ENCODE assay signal across 8 mouse cellular contexts in genomic region chr2:170837824-170838557, GRCm38 (mm10).
DNase-seq lines count a peak whose midpoint lies in the region; ATAC-seq and TF ChIP-seq lines count a peak whose summit lies in the region.

No protein-coding gene starts in this region.

- intact Hi-C loops in left cerebral cortex, adult 2 months (cut with DNase I): no loop called here

- H3K36me3 ChIP-seq in hindbrain, embryonic 15.5 days: no peaks in the 10 kb centered on the region
- no peaks in the 10 kb centered on the region for H3K36me3 ChIP-seq in lung, postnatal 0 days (ENCODE audit: insufficient read depth, low read length)
- no peaks in the 10 kb centered on the region for H3K36me3 ChIP-seq in stomach, embryonic 16.5 days (ENCODE audit: control insufficient read depth, insufficient read depth, low read length)

- H3K9me3 ChIP-seq in hindbrain, embryonic 15.5 days: no peaks in the 10 kb centered on the region
- no peaks in the 10 kb centered on the region for H3K9me3 ChIP-seq in lung, postnatal 0 days (ENCODE audit: low read length)
- H3K9me3 ChIP-seq in stomach, embryonic 16.5 days (replicated peaks; ENCODE audit: control insufficient read depth, low read length): no peaks in the 10 kb centered on the region

- H3K4me2 ChIP-seq in hindbrain, embryonic 15.5 days: no peak overlapping the region
- no peak overlapping the region for H3K4me2 ChIP-seq in lung, postnatal 0 days (replicated peaks; ENCODE audit: low read depth, low read length)
- no peak overlapping the region for H3K4me2 ChIP-seq in stomach, embryonic 16.5 days (ENCODE audit: low read depth, low read length)

- TF ChIP-seq EP300 in lung, postnatal 0 days (IDR thresholded peaks at IDR 0.05): no peak

- TF ChIP-seq CTCF in lung, postnatal 0 days (IDR thresholded peaks at IDR 0.05): no peak
- TF ChIP-seq CTCF in left cerebral cortex, adult 2 months (IDR thresholded peaks at IDR 0.05): no peak

- H3K4me1 ChIP-seq in hindbrain, embryonic 15.5 days (replicated peaks): peaks cover 25% of the 10 kb centered on the region
- H3K4me1 ChIP-seq in lung, postnatal 0 days (ENCODE audit: insufficient read depth, low read depth, low read length): no peaks in the 10 kb centered on the region
- 0 out of 2 replicates have a peak, but pooled peaks cover 3% of the 10 kb centered on the region for H3K4me1 ChIP-seq in stomach, embryonic 16.5 days (ENCODE audit: control insufficient read depth, insufficient read depth, low read length)

- H3K4me3 ChIP-seq in hindbrain, embryonic 15.5 days: no peak overlapping the region
- no peak overlapping the region for H3K4me3 ChIP-seq in lung, postnatal 0 days (ENCODE audit: low read depth, low read length)
- no peak overlapping the region for H3K4me3 ChIP-seq in stomach, embryonic 16.5 days (replicated peaks; ENCODE audit: low read length)
- H3K4me3 ChIP-seq in left cerebral cortex, adult 2 months: no peak overlapping the region

- peak overlapping the region; percentile 61 for H3K27ac ChIP-seq in hindbrain, embryonic 15.5 days (replicated peaks)
- H3K27ac ChIP-seq in lung, postnatal 0 days (ENCODE audit: low read length): no peak overlapping the region
- H3K27ac ChIP-seq in stomach, embryonic 16.5 days (ENCODE audit: low read length): no peak overlapping the region
- no peak overlapping the region for H3K27ac ChIP-seq in left cerebral cortex, adult 2 months

- WGBS in hindbrain, embryonic 15.5 days: 15% methylated on average over 12 of the region's 12 CpGs
- WGBS in lung, postnatal 0 days: 30% methylated on average over 12 of the region's 12 CpGs
- 34% methylated on average over 12 of the region's 12 CpGs for WGBS in stomach, embryonic 16.5 days

- peak; percentile 84 for ATAC-seq in hindbrain, embryonic 15.5 days (ENCODE audit: low FRiP score, low read depth)
- ATAC-seq in lung, postnatal 0 days: peak; percentile 73
- ATAC-seq in stomach, embryonic 16.5 days (ENCODE audit: insufficient read depth, low FRiP score): peak; percentile 47; the same call in 1 of the 2 replicates
- no peak for ATAC-seq in inflammation-experienced regulatory T-cells, adult 6 months

- H3K27me3 ChIP-seq in hindbrain, embryonic 15.5 days: no peaks in the 10 kb centered on the region
- H3K27me3 ChIP-seq in lung, postnatal 0 days (replicated peaks; ENCODE audit: insufficient read depth, low read length): no peaks in the 10 kb centered on the region
- H3K27me3 ChIP-seq in stomach, embryonic 16.5 days (ENCODE audit: control insufficient read depth, insufficient read depth, low read length): no peaks in the 10 kb centered on the region

- H3K9ac ChIP-seq in hindbrain, embryonic 15.5 days: no peak overlapping the region
- H3K9ac ChIP-seq in lung, postnatal 0 days (replicated peaks; ENCODE audit: low read depth): no peak overlapping the region
- no peak overlapping the region for H3K9ac ChIP-seq in stomach, embryonic 16.5 days (ENCODE audit: low read length)

- peak; percentile 26 for DNase-seq in WW6 (ENCODE audit: low read depth, low spot score)
- peak; percentile 87 for DNase-seq in embryo, embryonic 10.5 days (ENCODE audit: low spot score)
- peak; percentile 54 for DNase-seq in lung, postnatal 0 days (ENCODE audit: low spot score)
- DNase-seq in left cerebral cortex, adult 2 months (ENCODE audit: extremely low spot score in 1 of 2, low spot score in 2 of 2): no peak
- DNase-seq in natural killer cell, adult 2 months (ENCODE audit: low spot score in 2 of 2): no peak

Comparison
In these comparisons a context has a peak if more than half of its experiments do, and no peak if none do; other contexts are left out.
1. DNase-seq: peak in WW6 (single experiment), embryo, embryonic 10.5 days (single experiment) and lung, postnatal 0 days (single experiment); none in left cerebral cortex, adult 2 months (0 of 2) and natural killer cell, adult 2 months (0 of 2).